Mouse (Mus musculus): ENCODE results near the gene Card14. TPM values are rescaled to one million over a fixed set of nuclear protein-coding genes. Genes with fewer than 3 reads are reported as not detected.

Gene Card14
- total RNA-seq, 2 experiments from 2014 or later: 0.73 to 0.93 TPM

GRCm38 (mm10) chr11:119300246-119300935 is 7.2 kb upstream of the Card14 start:
- DNase-seq (ENCODE audit: low spot score in 2 of 2): no peak

- DNase-seq (ENCODE audit: low spot score in 2 of 2): no peak
These were observed 6.6 kb upstream of the Card14 start for GRCm38 (mm10) chr11:119300986-119301385.

GRCm38 (mm10) chr11:119304904-119305712 is 2.5 kb upstream of the Card14 start:
- peak in 1 of 2 experiments; percentile 40 for DNase-seq (ENCODE audit: low spot score in 2 of 2)

- no peak for DNase-seq (ENCODE audit: low spot score in 2 of 2)
These were observed 558 bp upstream of the Card14 start for GRCm38 (mm10) chr11:119306762-119307657.

- no peak for DNase-seq (ENCODE audit: low spot score in 2 of 2)
These were observed 348 bp downstream of the Card14 start for GRCm38 (mm10) chr11:119307916-119308315.

- DNase-seq (ENCODE audit: low spot score in 2 of 2): no peak
These were observed 3.1 kb downstream of the Card14 start for GRCm38 (mm10) chr11:119310621-119311020.

- no peak for DNase-seq (ENCODE audit: low spot score in 2 of 2)
These were observed 6.8 kb downstream of the Card14 start for GRCm38 (mm10) chr11:119314252-119314936.

- DNase-seq (ENCODE audit: low spot score in 2 of 2): no peak
These were observed 9.2 kb downstream of the Card14 start for GRCm38 (mm10) chr11:119316720-119317119.

- DNase-seq (ENCODE audit: low spot score in 2 of 2): no peak
These were observed 15.0 kb downstream of the Card14 start for GRCm38 (mm10) chr11:119322521-119322920.

GRCm38 (mm10) chr11:119325068-119325467 is 17.5 kb downstream of the Card14 start:
- no peak for DNase-seq (ENCODE audit: low spot score in 2 of 2)

- DNase-seq (ENCODE audit: low spot score in 2 of 2): no peak
These were observed 23.0 kb downstream of the Card14 start for GRCm38 (mm10) chr11:119330592-119330991.

GRCm38 (mm10) chr11:119331970-119332369 is 24.4 kb downstream of the Card14 start:
- DNase-seq (ENCODE audit: low spot score in 2 of 2): no peak

GRCm38 (mm10) chr11:119338271-119339059 is 30.9 kb downstream of the Card14 start:
- DNase-seq (ENCODE audit: low spot score in 2 of 2): no peak

- no peak for DNase-seq (ENCODE audit: low spot score in 2 of 2)
These were observed 31.6 kb downstream of the Card14 start for GRCm38 (mm10) chr11:119339179-119339578.

GRCm38 (mm10) chr11:119339637-119340036 is 32.1 kb downstream of the Card14 start:
- peak in 1 of 2 experiments; percentile 65 for DNase-seq (ENCODE audit: low spot score in 2 of 2)

- DNase-seq (ENCODE audit: low spot score in 2 of 2): no peak
These were observed 36.6 kb downstream of the Card14 start for GRCm38 (mm10) chr11:119344178-119344577.

- no peak for DNase-seq (ENCODE audit: low spot score in 2 of 2)
These were observed 37.3 kb downstream of the Card14 start for GRCm38 (mm10) chr11:119344865-119345264.

GRCm38 (mm10) chr11:119347125-119347524 is 39.6 kb downstream of the Card14 start:
- DNase-seq (ENCODE audit: low spot score in 2 of 2): no peak

GRCm38 (mm10) chr11:119352113-119352512 is 44.5 kb downstream of the Card14 start:
- DNase-seq (ENCODE audit: low spot score in 2 of 2): no peak

GRCm38 (mm10) chr11:119353946-119354345 is 46.4 kb downstream of the Card14 start:
- no peak for DNase-seq (ENCODE audit: low spot score in 2 of 2)
